Mouse (Mus musculus): ENCODE results near the gene Car10. TPM values are rescaled to one million over a fixed set of nuclear protein-coding genes. Genes with fewer than 3 reads are reported as not detected.
A peak's percentile ranks its signal among the peaks of the same experiment; 100 is the strongest.

The Car10 gene
- 0.08 and 0.27 TPM in 2 replicates for polyA plus RNA-seq (2014; fragmentation: Nextera tagmentation; extraction: Ambion mirVana)

GRCm38 (mm10) chr11:93097941-93098828 is at the start of gene Car10:
TSS of gene Car10 (plus strand) at chr11:93098028.
- Histone ChIP-seq H3K36me3 (ENCODE audit: control insufficient read depth, insufficient read depth, low read length) (no peaks in the 10 kb centered on the region), H3K9ac (ENCODE audit: low read length) (no peak within 1 kb of the TSS), H3K4me3 (ENCODE audit: low read depth, low read length) (peak within 1 kb of the TSS; percentile 35), H3K27me3 (replicated peaks; ENCODE audit: control insufficient read depth, insufficient read depth, low read length) (peaks cover 58% of the 10 kb centered on the region), H3K27ac (ENCODE audit: low read depth) (no peak within 1 kb of the TSS), H3K4me1 (replicated peaks; ENCODE audit: control insufficient read depth, insufficient read depth, low read length) (peaks cover 2% of the 10 kb centered on the region; the same call in 1 of the 2 replicates), H3K4me2 (ENCODE audit: low read length) (peak within 1 kb of the TSS; percentile 65), H3K9me3 (ENCODE audit: control insufficient read depth, low read length) (no peaks in the 10 kb centered on the region)
- DNase-seq (ENCODE audit: low spot score), result peak; percentile 55
- no peak for ATAC-seq (replicated peaks; ENCODE audit: low FRiP score, low TSS enrichment, low read depth)
- under 1% methylated on average over 46 of the region's 48 CpGs for WGBS

- no peaks in the 10 kb centered on the region for H3K27me3 ChIP-seq (replicated peaks; ENCODE audit: control insufficient read depth, insufficient read depth, low read length)
- WGBS, result 26% methylated on average over 6 of the region's 6 CpGs
- no peak overlapping the region for H3K27ac ChIP-seq (ENCODE audit: low read depth)
- no peak overlapping the region for H3K4me2 ChIP-seq (ENCODE audit: low read length)
- H3K9ac ChIP-seq (ENCODE audit: low read length), result no peak overlapping the region
- H3K4me3 ChIP-seq (ENCODE audit: low read depth, low read length), result no peak overlapping the region
- DNase-seq (ENCODE audit: low spot score) (no peak), ATAC-seq (replicated peaks; ENCODE audit: low FRiP score, low TSS enrichment, low read depth) (peak; percentile 93)
- no peaks in the 10 kb centered on the region for H3K9me3 ChIP-seq (ENCODE audit: control insufficient read depth, low read length)
- H3K4me1 ChIP-seq (replicated peaks; ENCODE audit: control insufficient read depth, insufficient read depth, low read length), result no peaks in the 10 kb centered on the region
- no peaks in the 10 kb centered on the region for H3K36me3 ChIP-seq (ENCODE audit: control insufficient read depth, insufficient read depth, low read length)
Measured at GRCm38 (mm10) chr11:93065021-93065420, 32.8 kb upstream of the Car10 start.

- no peak for ATAC-seq (replicated peaks; ENCODE audit: low FRiP score, low TSS enrichment, low read depth)
- 67% methylated on average over 3 of the region's 3 CpGs for WGBS
- no peak overlapping the region for H3K9ac ChIP-seq (ENCODE audit: low read length)
Measured at GRCm38 (mm10) chr11:93065656-93066181, 32.1 kb upstream of the Car10 start.

DNA sequence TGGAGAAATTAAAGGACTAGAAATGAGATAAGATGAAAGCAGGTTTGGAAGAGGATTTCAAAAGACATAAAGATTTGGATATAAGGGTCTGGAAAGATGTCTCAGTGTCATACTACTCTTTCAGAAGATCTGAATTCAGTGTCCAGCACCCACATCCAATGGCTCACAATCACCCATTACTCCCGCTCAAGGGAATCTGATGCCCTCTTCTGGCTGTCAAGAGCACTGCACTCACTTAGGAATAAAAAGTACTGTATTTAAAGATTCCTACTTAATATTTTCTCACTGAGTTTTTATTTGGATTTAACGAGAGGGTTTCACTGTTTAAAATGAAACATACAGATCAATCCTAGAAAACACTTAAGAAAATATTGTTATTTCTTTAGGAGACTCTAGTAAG is 2.2 kb upstream of the Car10 start:
- no peak overlapping the region for H3K27ac ChIP-seq (ENCODE audit: low read depth)
- H3K36me3 ChIP-seq (ENCODE audit: control insufficient read depth, insufficient read depth, low read length), result no peaks in the 10 kb centered on the region
- peaks cover 2% of the 10 kb centered on the region; the same call in 1 of the 2 replicates for H3K4me1 ChIP-seq (replicated peaks; ENCODE audit: control insufficient read depth, insufficient read depth, low read length)
- ATAC-seq (replicated peaks; ENCODE audit: low FRiP score, low TSS enrichment, low read depth), result no peak
- H3K9ac ChIP-seq (ENCODE audit: low read length), result no peak overlapping the region
- peaks cover 36% of the 10 kb centered on the region for H3K27me3 ChIP-seq (replicated peaks; ENCODE audit: control insufficient read depth, insufficient read depth, low read length)
- no peak for DNase-seq (ENCODE audit: low spot score)
- no peak overlapping the region for H3K4me2 ChIP-seq (ENCODE audit: low read length)
- H3K4me3 ChIP-seq (ENCODE audit: low read depth, low read length), result no peak overlapping the region
- 28% methylated on average over 2 of the region's 2 CpGs for WGBS
- no peaks in the 10 kb centered on the region for H3K9me3 ChIP-seq (ENCODE audit: control insufficient read depth, low read length)

More at GRCm38 (mm10) chr11:93065656-93066181, 32.1 kb upstream of the Car10 start:
- Histone ChIP-seq H3K4me3 (ENCODE audit: low read depth, low read length) (no peak overlapping the region), H3K4me2 (ENCODE audit: low read length) (no peak overlapping the region), H3K36me3 (ENCODE audit: control insufficient read depth, insufficient read depth, low read length) (no peaks in the 10 kb centered on the region), H3K27ac (ENCODE audit: low read depth) (no peak overlapping the region), H3K27me3 (replicated peaks; ENCODE audit: control insufficient read depth, insufficient read depth, low read length) (no peaks in the 10 kb centered on the region), H3K9me3 (ENCODE audit: control insufficient read depth, low read length) (no peaks in the 10 kb centered on the region), H3K4me1 (replicated peaks; ENCODE audit: control insufficient read depth, insufficient read depth, low read length) (no peaks in the 10 kb centered on the region)
- no peak for DNase-seq (ENCODE audit: low spot score)

DNA sequence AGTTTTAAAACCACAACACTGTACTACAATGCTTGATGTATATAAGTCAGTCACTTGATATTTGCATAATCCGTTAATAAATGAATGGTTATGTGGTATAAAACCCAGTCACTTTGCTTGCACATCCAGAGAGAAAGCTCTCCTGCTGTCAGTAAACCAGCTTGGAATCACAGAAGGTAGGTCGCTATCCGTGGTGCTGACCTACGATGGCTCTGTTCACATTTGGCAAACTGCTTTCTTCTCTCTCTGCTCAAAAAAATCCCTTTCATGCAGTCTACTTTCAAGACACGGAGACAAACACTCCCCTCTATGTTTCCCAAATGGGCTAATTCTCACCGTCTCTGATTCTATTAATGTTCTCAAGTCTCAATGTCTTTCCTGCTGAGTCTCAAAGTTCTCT is 827 bp upstream of the Car10 start:
- Histone ChIP-seq H3K27ac (ENCODE audit: low read depth) (no peak overlapping the region), H3K9me3 (ENCODE audit: control insufficient read depth, low read length) (no peaks in the 10 kb centered on the region), H3K4me2 (ENCODE audit: low read length) (no peak overlapping the region), H3K36me3 (ENCODE audit: control insufficient read depth, insufficient read depth, low read length) (no peaks in the 10 kb centered on the region), H3K9ac (ENCODE audit: low read length) (no peak overlapping the region), H3K4me1 (replicated peaks; ENCODE audit: control insufficient read depth, insufficient read depth, low read length) (peaks cover 2% of the 10 kb centered on the region; the same call in 1 of the 2 replicates), H3K27me3 (replicated peaks; ENCODE audit: control insufficient read depth, insufficient read depth, low read length) (peaks cover 50% of the 10 kb centered on the region), H3K4me3 (ENCODE audit: low read depth, low read length) (no peak overlapping the region)
- peak; percentile 89 for DNase-seq (ENCODE audit: low spot score)
- no peak for ATAC-seq (replicated peaks; ENCODE audit: low FRiP score, low TSS enrichment, low read depth)
- 1% methylated on average over 6 of the region's 6 CpGs for WGBS

DNA sequence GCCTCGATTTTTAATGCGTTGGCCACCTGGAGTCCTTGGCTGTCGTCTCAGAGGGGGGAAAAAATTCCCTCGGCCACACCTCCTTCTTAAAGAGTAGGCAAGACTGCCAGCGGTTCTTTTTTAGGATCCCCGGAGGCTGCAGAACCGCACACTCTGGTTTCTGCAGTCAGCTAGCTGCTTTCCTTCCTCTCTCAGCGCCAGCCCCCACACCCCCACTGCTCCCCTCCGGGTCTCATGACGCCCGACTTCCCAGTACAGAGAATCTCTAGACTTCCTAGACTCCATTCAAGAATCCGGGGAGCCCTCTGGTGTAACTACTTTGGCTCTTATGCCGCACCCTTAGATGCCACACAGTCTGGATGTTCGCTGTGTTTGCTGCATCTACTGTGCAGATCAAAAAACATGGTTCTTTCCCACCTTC is 387 bp upstream of the Car10 start:
- H3K36me3 ChIP-seq (ENCODE audit: control insufficient read depth, insufficient read depth, low read length), result no peaks in the 10 kb centered on the region
- H3K4me3 ChIP-seq (ENCODE audit: low read depth, low read length), result no peak overlapping the region
- no peak for DNase-seq (ENCODE audit: low spot score)
- no peak for ATAC-seq (replicated peaks; ENCODE audit: low FRiP score, low TSS enrichment, low read depth)
- no peak overlapping the region for H3K9ac ChIP-seq (ENCODE audit: low read length)
- 6% methylated on average over 14 of the region's 14 CpGs for WGBS
- H3K4me2 ChIP-seq (ENCODE audit: low read length), result no peak overlapping the region
- no peak overlapping the region for H3K27ac ChIP-seq (ENCODE audit: low read depth)
- H3K4me1 ChIP-seq (replicated peaks; ENCODE audit: control insufficient read depth, insufficient read depth, low read length), result peaks cover 2% of the 10 kb centered on the region; the same call in 1 of the 2 replicates
- H3K9me3 ChIP-seq (ENCODE audit: control insufficient read depth, low read length), result no peaks in the 10 kb centered on the region
- H3K27me3 ChIP-seq (replicated peaks; ENCODE audit: control insufficient read depth, insufficient read depth, low read length), result peaks cover 54% of the 10 kb centered on the region

- Histone ChIP-seq H3K36me3 (ENCODE audit: control insufficient read depth, insufficient read depth, low read length) (no peaks in the 10 kb centered on the region), H3K4me2 (ENCODE audit: low read length) (peak overlapping the region; percentile 65), H3K4me1 (replicated peaks; ENCODE audit: control insufficient read depth, insufficient read depth, low read length) (peaks cover 2% of the 10 kb centered on the region; the same call in 1 of the 2 replicates), H3K27me3 (replicated peaks; ENCODE audit: control insufficient read depth, insufficient read depth, low read length) (peaks cover 58% of the 10 kb centered on the region), H3K9me3 (ENCODE audit: control insufficient read depth, low read length) (no peaks in the 10 kb centered on the region), H3K27ac (ENCODE audit: low read depth) (no peak overlapping the region), H3K4me3 (ENCODE audit: low read depth, low read length) (peak overlapping the region; percentile 35), H3K9ac (ENCODE audit: low read length) (no peak overlapping the region)
- 0 out of 2 replicates have a peak, but pooled peaks have one; percentile 23 for ATAC-seq (replicated peaks; ENCODE audit: low FRiP score, low TSS enrichment, low read depth)
- DNase-seq (ENCODE audit: low spot score), result peak; percentile 56
- 0% methylated on average over 27 of the region's 37 CpGs for WGBS
Measured at GRCm38 (mm10) chr11:93098933-93099381, 1.1 kb downstream of the Car10 start.

DNA sequence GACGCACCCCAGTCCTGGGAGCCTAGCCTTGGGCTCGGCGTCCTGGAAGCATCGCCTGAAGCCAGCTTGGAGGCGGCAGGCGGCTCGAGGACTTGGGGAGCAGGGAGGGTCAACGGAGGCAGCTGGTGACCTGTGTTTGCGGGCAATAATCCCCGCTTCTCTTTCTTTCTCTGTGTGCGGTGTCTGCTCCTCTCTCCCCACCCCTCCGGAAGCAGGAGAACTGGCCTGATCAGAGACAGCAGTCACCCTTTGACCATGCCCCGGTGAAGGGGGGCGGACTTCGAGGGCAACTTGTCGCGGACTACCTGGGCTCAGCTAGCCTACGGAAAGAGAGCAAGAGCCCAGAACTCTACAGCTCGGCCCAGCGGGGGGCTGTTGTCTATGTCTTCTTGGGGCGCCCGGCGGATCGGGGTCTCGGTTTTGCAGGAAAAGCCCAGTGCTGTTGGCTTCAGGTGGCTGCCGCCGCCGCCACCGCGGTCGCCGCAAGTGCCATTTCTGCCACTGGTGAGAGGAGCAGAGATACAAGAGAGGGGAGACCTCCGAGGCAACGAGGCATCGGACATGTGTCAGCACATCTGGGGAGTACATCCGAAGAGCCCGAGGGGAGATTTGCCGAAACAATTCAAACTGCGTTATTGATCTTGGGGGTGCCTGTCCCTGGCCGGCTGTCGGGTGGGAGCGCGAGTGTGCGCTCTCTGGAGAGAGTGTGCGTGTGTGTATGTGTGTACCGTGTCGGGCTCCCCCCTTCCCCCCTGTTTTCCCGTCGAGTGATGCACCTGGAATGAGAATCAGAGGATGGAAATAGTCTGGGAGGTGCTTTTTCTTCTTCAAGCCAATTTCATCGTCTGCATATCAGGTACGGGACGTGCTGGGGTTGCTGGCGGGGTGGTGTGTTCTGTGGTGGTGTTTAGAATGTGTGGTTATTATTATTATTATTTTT is 1.9 kb downstream of the Car10 start:
- H3K4me1 ChIP-seq (replicated peaks; ENCODE audit: control insufficient read depth, insufficient read depth, low read length), result peaks cover 2% of the 10 kb centered on the region; the same call in 1 of the 2 replicates
- no peaks in the 10 kb centered on the region for H3K36me3 ChIP-seq (ENCODE audit: control insufficient read depth, insufficient read depth, low read length)
- no peak overlapping the region for H3K27ac ChIP-seq (ENCODE audit: low read depth)
- H3K27me3 ChIP-seq (replicated peaks; ENCODE audit: control insufficient read depth, insufficient read depth, low read length), result peaks cover 58% of the 10 kb centered on the region
- H3K4me3 ChIP-seq (ENCODE audit: low read depth, low read length), result peak overlapping the region; percentile 35
- no peaks in the 10 kb centered on the region for H3K9me3 ChIP-seq (ENCODE audit: control insufficient read depth, low read length)
- no peak overlapping the region for H3K9ac ChIP-seq (ENCODE audit: low read length)
- ATAC-seq (replicated peaks; ENCODE audit: low FRiP score, low TSS enrichment, low read depth) (no peak), DNase-seq (ENCODE audit: low spot score) (peak; percentile 53)
- 2% methylated on average over 53 of the region's 53 CpGs for WGBS
- peak overlapping the region; percentile 65 for H3K4me2 ChIP-seq (ENCODE audit: low read length)
